Mouse (Mus musculus): ENCODE data around the gene Mettl27. TPM values are rescaled to one million over a fixed set of nuclear protein-coding genes. Genes with fewer than 3 reads are reported as not detected.

Mettl27 gene
- total RNA-seq, 2 experiments from 2014 or later = 7.3 to 7.5 TPM

DNA sequence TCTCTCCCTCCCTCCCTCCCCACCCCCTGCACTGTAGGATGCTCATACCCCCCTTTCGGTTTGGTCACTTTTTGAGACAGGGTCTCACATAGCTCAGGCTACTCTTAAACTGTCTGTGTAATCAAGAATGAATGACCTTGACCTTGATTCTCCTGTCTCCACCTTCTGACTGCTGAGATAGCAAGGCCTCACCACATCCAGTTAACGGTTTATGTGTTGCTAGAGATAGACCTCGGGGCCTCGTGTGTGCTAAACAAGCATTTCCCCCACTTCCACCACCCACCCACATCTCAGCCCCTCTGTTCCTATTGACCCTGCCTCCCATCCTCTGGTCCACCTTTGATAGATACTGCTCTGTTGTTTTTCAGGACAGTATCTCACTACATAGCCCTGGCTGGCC is 45.7 kb downstream of the Mettl27 start:
- intact Hi-C loops (cut with DNase I) = no loop called here

DNA sequence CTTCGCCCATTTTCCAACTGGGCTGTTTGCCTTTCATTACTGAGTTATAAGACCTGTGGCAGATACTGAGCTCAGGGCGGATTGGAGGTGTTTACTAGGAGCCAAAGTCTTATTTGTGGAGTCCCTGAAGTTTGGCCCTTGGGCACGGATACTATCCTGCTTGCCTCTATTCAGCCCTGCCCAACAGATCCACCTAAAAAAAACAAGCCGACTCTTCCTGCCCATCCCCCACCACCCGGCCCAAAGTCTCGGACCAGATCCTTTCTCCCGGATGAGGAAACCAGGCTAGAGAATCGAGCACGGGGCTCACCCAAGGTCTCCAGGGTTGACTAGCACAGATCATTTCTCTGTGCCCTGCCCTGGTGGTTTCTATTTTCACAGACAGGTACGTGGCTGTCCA is 49.0 kb downstream of the Mettl27 start:
- intact Hi-C loops (cut with DNase I) = no loop called here
- no peak for DNase-seq

More for the DNA sequence above, 45.7 kb downstream of the Mettl27 start:
- DNase-seq = no peak

DNA sequence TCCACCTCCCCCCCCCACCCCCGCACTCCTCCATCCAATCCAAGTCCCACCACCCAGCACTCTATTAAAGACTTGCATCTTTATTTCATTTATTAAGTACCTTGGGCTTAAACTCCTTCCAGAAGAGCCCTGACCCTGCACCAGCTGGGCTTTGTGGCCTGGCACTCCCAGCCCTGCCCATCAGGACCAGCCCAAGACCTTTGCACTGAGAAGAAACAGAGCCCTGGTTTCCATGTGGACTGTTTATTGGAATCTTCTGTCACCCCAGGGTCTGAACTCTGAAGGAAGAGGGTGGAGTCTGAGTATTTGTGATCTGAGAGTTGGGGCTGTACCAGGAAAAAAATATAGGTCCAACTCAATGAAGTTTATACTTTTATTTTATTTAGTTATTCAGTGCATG is 50.9 kb downstream of the Mettl27 start:
- no peak for DNase-seq
- intact Hi-C loops (cut with DNase I) = no loop called here

DNA sequence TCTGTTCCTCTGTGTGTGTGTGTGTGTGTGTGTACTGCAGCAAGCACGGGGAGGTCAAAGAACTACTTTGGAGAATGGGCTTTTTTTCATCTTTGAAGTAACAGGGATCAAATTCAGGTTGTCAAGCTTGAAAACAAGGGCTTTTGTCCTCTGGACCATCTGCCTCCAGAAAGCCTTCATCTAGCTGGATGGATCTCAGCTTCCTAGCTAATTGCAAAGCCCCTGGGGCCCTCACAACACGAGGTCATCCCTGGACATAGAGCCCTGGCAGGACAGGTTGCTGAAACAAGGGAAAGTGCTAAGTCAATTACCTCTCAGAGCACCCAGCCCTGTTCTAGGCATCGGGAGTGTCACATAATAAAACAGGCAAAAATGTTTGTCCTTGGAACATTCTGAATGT is 51.6 kb downstream of the Mettl27 start:
- intact Hi-C loops (cut with DNase I) = no loop called here
- DNase-seq = no peak

DNA sequence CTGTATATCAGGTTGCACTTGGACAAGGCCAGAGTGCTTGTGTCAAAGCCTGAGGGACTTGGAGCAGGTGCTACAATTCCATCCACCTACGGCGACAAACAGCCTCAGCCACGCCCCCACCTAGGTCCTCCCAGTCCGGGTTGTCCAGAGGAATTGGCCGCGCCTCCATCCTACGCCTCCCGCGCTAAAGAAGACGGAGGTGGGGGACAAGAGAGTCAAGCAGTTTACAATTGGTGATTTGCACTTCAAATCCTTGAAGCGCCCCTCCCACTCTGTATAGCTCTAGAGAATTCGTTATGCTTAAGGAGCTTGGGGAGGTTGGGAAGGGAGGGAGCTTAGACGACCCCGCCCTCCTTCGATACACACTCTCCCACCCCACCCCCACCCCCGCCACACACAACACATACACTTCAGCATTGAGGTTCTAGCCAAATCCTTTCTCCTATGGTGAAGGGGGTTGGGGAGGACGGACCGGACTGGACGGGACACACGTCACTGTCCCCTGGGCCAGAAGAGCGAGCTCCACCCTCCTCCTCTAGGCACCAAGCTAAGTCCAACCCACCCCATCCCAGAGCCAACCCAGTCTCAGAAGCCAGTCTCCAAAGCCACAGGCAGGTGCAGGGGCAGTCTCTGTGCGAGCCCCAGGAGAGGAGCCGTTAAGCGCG is 53.6 kb downstream of the Mettl27 start, which contains the start of gene Cldn3:
TSS of gene Cldn3 (plus strand) at position 582 of the 665 bp plus-strand sequence.
- peak; percentile 35 to 44 for DNase-seq
- intact Hi-C loops (cut with DNase I) = no loop called here

DNA sequence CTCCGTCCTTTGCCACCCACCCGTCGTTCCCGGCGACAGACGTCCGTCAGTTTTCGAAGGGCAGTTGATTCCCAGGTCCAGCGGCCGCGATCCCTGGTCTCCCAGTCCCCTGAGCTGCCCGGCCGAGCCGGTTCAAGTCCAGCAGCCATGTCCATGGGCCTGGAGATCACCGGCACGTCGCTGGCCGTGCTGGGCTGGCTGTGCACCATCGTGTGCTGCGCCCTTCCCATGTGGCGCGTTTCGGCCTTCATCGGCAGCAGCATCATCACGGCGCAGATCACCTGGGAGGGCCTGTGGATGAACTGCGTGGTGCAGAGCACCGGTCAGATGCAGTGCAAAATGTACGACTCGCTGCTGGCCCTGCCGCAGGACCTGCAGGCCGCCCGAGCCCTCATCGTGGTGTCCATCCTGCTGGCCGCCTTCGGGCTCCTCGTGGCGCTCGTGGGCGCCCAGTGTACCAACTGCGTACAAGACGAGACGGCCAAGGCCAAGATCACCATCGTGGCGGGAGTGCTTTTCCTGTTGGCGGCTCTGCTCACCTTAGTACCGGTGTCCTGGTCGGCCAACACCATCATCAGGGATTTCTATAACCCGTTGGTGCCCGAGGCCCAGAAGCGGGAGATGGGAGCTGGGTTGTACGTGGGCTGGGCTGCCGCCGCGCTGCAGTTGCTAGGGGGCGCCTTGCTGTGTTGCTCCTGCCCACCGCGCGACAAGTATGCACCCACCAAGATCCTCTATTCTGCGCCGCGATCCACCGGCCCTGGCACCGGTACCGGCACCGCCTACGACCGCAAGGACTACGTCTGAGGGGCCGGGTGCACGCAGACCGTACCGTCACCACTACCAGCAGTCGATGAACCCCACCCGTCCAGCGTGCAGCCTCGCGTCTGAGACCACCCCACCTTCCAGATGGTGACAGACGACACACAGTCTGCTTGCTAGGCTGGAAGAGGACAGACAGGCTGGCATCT is 54.4 kb downstream of the Mettl27 start:
- intact Hi-C loops (cut with DNase I) = no loop called here
- no peak for DNase-seq

DNA sequence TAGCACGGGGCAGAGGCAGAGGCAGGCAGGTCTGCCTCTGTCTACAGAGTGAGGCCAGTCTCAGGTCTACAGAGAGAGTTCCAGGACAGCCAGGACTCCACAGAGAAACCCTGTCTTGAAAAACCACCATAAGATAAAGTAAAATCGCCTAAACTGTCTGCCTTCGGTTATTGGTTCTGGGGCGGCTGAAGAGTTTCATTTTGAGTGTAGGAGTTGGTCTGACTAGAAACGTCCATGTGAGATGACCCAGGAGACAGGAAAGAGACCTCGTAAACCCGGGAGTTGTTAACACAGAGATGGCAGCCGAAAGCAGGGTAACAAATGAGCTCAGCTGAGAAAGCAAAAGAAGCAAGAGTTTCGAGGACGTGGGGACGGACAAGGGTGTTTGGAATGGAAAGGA is 57.0 kb downstream of the Mettl27 start:
- DNase-seq = no peak
- intact Hi-C loops (cut with DNase I) = no loop called here

DNA sequence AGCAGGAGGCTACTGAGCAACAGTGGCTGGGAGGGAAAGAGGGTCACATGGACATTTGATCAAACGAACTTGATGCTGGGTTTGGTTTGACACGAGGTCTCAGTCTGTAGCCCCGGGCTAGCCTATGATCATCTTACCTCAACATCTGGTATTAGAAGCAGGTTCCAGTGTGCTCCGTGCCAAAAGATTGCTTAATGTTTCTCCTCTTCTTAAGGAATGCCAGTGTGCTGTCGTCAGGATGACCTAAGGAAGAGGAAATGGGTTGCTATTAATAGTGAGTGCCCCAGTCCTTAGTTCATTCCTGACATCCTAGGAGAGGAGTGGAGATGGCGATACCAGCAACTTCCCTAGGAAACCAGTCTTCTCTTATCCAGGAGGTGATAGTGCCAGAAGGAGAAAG is 57.6 kb downstream of the Mettl27 start:
- no peak for DNase-seq
- intact Hi-C loops (cut with DNase I) = no loop called here

Other genes starting within 250 kb of the Mettl27 start
- gene Limk1, start 243.8 kb upstream of the Mettl27 start, total RNA-seq (2021) = 1 to 10 TPM; 4.5 to 4.9 TPM
- 100 to 1,000 TPM in 1 of 2 experiments, 10 to 100 TPM in 1; 67.1 to 103 TPM for gene Eln, start 185.0 kb upstream of the Mettl27 start, total RNA-seq (2021)
- not detected for gene Tmem270, start 25.6 kb upstream of the Mettl27 start, total RNA-seq (2021)
- gene Cldn13, start 16.8 kb upstream of the Mettl27 start, total RNA-seq (2021) = not detected
- not detected for gene Cldn4, start 14.6 kb downstream of the Mettl27 start, total RNA-seq (2021)
- under 1 TPM in 1 of 2 experiments, not detected in 1; 0.22 TPM for gene Cldn3, start 53.8 kb downstream of the Mettl27 start, total RNA-seq (2021)
- gene Abhd11, start 76.8 kb downstream of the Mettl27 start, total RNA-seq (2021) = 10 to 100 TPM; 63.6 to 68.4 TPM
- gene Stx1a, start 91.1 kb downstream of the Mettl27 start, total RNA-seq (2021) = 1 to 10 TPM; 1.7 to 2.0 TPM
- gene Dnajc30, start 131.8 kb downstream of the Mettl27 start, total RNA-seq (2021) = 10 to 100 TPM; 38.5 to 40.4 TPM
- gene Bud23, start 132.6 kb downstream of the Mettl27 start, total RNA-seq (2021) = 10 to 100 TPM; 21.2 to 24.7 TPM
- gene Vps37d, start 145.9 kb downstream of the Mettl27 start, total RNA-seq (2021) = 1 to 10 TPM in 1 of 2 experiments, under 1 TPM in 1; 0.95 to 1.6 TPM
- gene Mlxipl, start 157.5 kb downstream of the Mettl27 start, total RNA-seq (2021) = 10 to 100 TPM; 23.5 to 31.7 TPM
- 10 to 100 TPM; 11.7 to 12.8 TPM for gene Tbl2, start 217.3 kb downstream of the Mettl27 start, total RNA-seq (2021)
- 10 to 100 TPM; 41.3 to 43.4 TPM for gene Bcl7b, start 235.9 kb downstream of the Mettl27 start, total RNA-seq (2021)

All from heart, postnatal 36 days (tissue).